Mouse (Mus musculus) liver, embryonic 15.5 days (tissue): ENCODE results near the gene Slc22a17. TPM values are rescaled to one million over a fixed set of nuclear protein-coding genes. Genes with fewer than 3 reads are reported as not detected.

Experiments
- ATAC-seq: fragments of 200-750 bp; cut with Nextera tagmentation; 2 replicates; pipeline ENCODE4 v1.8.0; 2017; ENCODE audit warnings: moderate number of reproducible peaks, mild to moderate bottlenecking, moderate library complexity; ENCODE audit not compliant: insufficient read depth
- H3K27ac ChIP-seq: fragments of 300-500 bp; sonication (generic); replicated peaks from 2 replicates; pipeline ENCODE4 v1.5.1; 2015; ENCODE audit warnings: mild to moderate bottlenecking, inconsistent platforms
- H3K27me3 ChIP-seq: fragments of 300-500 bp; sonication (generic); 2 replicates; pipeline ENCODE4 v1.6.1; 2015; ENCODE audit warnings: mild to moderate bottlenecking, inconsistent platforms
- H3K36me3 ChIP-seq: fragments of 300-500 bp; sonication (generic); replicated peaks from 2 replicates; pipeline ENCODE4 v1.6.1; 2015; ENCODE audit warnings: moderate library complexity, mild to moderate bottlenecking, inconsistent platforms
- H3K4me1 ChIP-seq: fragments of 300-500 bp; sonication (generic); replicated peaks from 2 replicates; pipeline ENCODE4 v1.6.1; 2015; ENCODE audit warnings: inconsistent platforms
- H3K4me2 ChIP-seq: fragments of 300-500 bp; sonication (generic); 2 replicates; pipeline ENCODE4 v1.6.1; 2015; ENCODE audit warnings: moderate library complexity, mild to moderate bottlenecking, inconsistent platforms
- H3K4me3 ChIP-seq: fragments of 300-500 bp; sonication (generic); replicated peaks from 2 replicates; pipeline ENCODE4 v1.5.1; 2015; ENCODE audit warnings: mild to moderate bottlenecking, inconsistent platforms
- H3K9ac ChIP-seq: fragments of 300-500 bp; sonication (generic); 2 replicates; pipeline ENCODE4 v1.6.1; 2015; ENCODE audit warnings: moderate library complexity, mild to moderate bottlenecking, inconsistent platforms
- H3K9me3 ChIP-seq: fragments of 300-500 bp; sonication (generic); replicated peaks from 2 replicates; pipeline ENCODE4 v1.6.1; 2016; ENCODE audit warnings: inconsistent platforms
- WGBS: fragments of 180-500 bp; shearing (Covaris S2); methylation state at CpG from one replicate; pipeline ENCODE4 v1.1.7; 2015; ENCODE audit warnings: mixed read lengths; ENCODE audit not compliant: insufficient replicate concordance; 5-methylcytosine and 5-hydroxymethylcytosine counted together
- polyA plus RNA-seq: library from polyadenylated mRNA; unstranded; fragments of >200 nt; fragmentation: Nextera tagmentation; extraction: Ambion mirVana; gene quantifications from 2 replicates; pipeline ENCODE4 v1.2.1, GENCODE M21; 2015

Slc22a17 gene
- polyA plus RNA-seq, 1 experiment from 2014 or later, result 2.2 TPM

- Histone ChIP-seq H3K4me3 (no peak overlapping the region), H3K36me3 (no peaks in the 10 kb centered on the region), H3K9ac (no peak overlapping the region), H3K27me3 (peaks cover 22% of the 10 kb centered on the region), H3K9me3 (no peaks in the 10 kb centered on the region), H3K27ac (no peak overlapping the region), H3K4me2 (no peak overlapping the region), H3K4me1 (peaks cover 29% of the 10 kb centered on the region)
- no peak for ATAC-seq
- WGBS, result 72% methylated on average over 3 of the region's 3 CpGs
Measured at GRCm38 (mm10) chr14:54874165-54874564, 38.8 kb downstream of the Slc22a17 start.

GRCm38 (mm10) chr14:54870861-54871260, 42.1 kb downstream of the Slc22a17 start, which contains the start of gene Homez:
TSS of gene Homez (minus strand) at chr14:54870961.
- H3K4me1 ChIP-seq, result peaks cover 8% of the 10 kb centered on the region
- peaks cover 6% of the 10 kb centered on the region for H3K27me3 ChIP-seq
- H3K9me3 ChIP-seq, result no peaks in the 10 kb centered on the region
- WGBS, result 76% methylated on average over 5 of the region's 5 CpGs
- no peak for ATAC-seq
- no peaks in the 10 kb centered on the region for H3K36me3 ChIP-seq
- no peak within 1 kb of the TSS for H3K4me2 ChIP-seq
- no peak within 1 kb of the TSS for H3K4me3 ChIP-seq
- no peak within 1 kb of the TSS for H3K27ac ChIP-seq
- no peak within 1 kb of the TSS for H3K9ac ChIP-seq

DNA sequence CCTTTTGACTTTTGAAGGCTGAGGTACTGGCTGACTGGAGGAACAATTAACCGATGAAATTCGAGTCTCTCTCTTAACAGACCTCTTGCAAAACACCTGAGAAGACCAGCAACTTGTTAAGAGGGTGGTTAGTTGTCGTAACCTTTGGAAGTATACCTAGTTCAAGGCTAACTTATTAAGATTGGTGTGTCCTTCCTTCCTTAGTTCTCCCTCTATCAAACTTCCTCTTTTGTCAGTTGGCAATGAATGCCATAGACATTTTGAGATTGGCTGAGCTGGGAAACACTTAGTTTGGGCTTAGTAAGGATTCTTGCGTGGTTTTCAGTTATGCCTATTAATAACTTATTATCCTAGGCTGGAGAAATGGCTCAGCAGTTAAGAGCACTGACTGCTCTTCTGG, 44.9 kb downstream of the Slc22a17 start:
- Histone ChIP-seq H3K27ac (no peak overlapping the region), H3K9ac (no peak overlapping the region), H3K36me3 (no peaks in the 10 kb centered on the region), H3K4me2 (no peak overlapping the region), H3K4me1 (peaks cover 15% of the 10 kb centered on the region), H3K4me3 (no peak overlapping the region), H3K9me3 (no peaks in the 10 kb centered on the region), H3K27me3 (no peaks in the 10 kb centered on the region)
- 43% methylated on average over 4 of the region's 4 CpGs for WGBS
- ATAC-seq, result no peak

DNA sequence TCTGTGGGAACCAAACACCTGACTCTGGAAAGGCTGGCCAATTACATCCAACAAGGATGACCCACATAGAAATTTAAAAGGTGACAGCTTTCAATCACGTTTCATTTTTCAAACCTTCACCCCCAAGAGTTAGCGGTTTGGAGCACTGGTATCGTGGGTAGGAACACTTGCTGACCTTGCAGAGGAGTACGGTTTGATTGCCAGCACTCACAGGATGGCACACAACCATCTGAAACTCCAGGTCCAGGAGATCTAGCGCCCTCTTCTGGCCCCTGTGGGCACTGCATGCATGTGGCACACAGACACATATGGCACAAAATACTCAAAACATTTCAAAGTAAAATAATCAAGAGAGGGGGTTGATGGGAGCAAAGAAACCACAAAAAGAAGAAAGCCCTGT, 46.0 kb downstream of the Slc22a17 start:
- no peak overlapping the region for H3K4me3 ChIP-seq

GRCm38 (mm10) chr14:54866268-54866667, 46.7 kb downstream of the Slc22a17 start:
- 29% methylated on average over 3 of the region's 3 CpGs for WGBS
- no peak overlapping the region for H3K4me3 ChIP-seq
- ATAC-seq, result no peak
- H3K27ac ChIP-seq, result no peak overlapping the region
- H3K4me1 ChIP-seq, result peaks cover 15% of the 10 kb centered on the region
- no peaks in the 10 kb centered on the region for H3K27me3 ChIP-seq
- no peaks in the 10 kb centered on the region for H3K9me3 ChIP-seq
- no peak overlapping the region for H3K4me2 ChIP-seq
- H3K36me3 ChIP-seq, result no peaks in the 10 kb centered on the region
- no peak overlapping the region for H3K9ac ChIP-seq

More for the DNA sequence above, 46.0 kb downstream of the Slc22a17 start:
- Histone ChIP-seq H3K4me1 (peaks cover 15% of the 10 kb centered on the region), H3K4me2 (no peak overlapping the region), H3K36me3 (no peaks in the 10 kb centered on the region), H3K9ac (no peak overlapping the region), H3K27me3 (no peaks in the 10 kb centered on the region), H3K27ac (no peak overlapping the region), H3K9me3 (no peaks in the 10 kb centered on the region)
- no peak for ATAC-seq
- 49% methylated on average over 5 of the region's 5 CpGs for WGBS

- H3K9ac ChIP-seq, result no peak overlapping the region
- no peak overlapping the region for H3K27ac ChIP-seq
- no peak overlapping the region for H3K4me3 ChIP-seq
- H3K4me1 ChIP-seq, result peaks cover 15% of the 10 kb centered on the region
- no peaks in the 10 kb centered on the region for H3K9me3 ChIP-seq
- no peak overlapping the region for H3K4me2 ChIP-seq
- no peaks in the 10 kb centered on the region for H3K27me3 ChIP-seq
- no peak for ATAC-seq
- H3K36me3 ChIP-seq, result no peaks in the 10 kb centered on the region
- 52% methylated on average over 5 of the region's 5 CpGs for WGBS
Measured at GRCm38 (mm10) chr14:54865626-54866025, 47.3 kb downstream of the Slc22a17 start.

DNA sequence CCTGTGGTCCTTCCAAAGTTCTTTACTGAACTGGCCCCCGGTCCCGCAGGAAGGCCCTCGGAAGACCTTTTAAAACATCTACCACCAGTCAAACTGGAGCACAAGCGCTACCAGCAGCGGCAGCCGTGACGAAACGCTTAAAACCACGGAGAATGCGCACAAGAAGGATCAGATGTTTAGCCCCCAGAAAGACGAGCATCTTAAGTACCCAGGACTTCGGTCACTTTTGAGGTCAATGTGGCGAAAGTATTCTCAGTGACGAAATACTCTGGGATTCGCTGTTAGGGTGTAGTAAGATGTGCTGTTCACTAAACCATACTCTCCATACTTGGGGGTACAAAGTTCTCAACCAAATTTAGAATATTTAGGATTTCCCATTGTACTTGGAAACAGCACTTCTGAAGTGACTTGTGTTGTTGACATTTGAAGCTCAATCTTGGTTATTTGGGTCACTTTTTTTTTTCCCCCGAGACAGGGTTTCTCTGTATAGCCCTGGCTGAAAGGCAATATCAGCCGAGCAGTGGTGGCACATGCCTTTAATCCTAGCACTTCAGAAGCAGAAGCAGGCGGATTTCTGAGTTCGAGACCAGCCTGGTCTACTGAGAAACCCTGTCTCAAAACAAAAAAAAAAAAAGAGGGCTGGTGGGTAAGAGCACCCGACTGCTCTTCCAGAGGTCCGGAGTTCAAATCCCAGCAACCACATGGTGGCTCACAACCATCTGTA, 48.5 kb downstream of the Slc22a17 start:
- Histone ChIP-seq H3K9ac (peak overlapping the region; percentile 74), H3K4me2 (peak overlapping the region; percentile 97), H3K27ac (0 out of 2 replicates have a peak overlapping the region, but pooled peaks have one; percentile 29), H3K36me3 (no peaks in the 10 kb centered on the region), H3K4me1 (peaks cover 15% of the 10 kb centered on the region), H3K4me3 (peak overlapping the region; percentile 80), H3K9me3 (no peaks in the 10 kb centered on the region), H3K27me3 (no peaks in the 10 kb centered on the region)
- no peak for ATAC-seq
- 10% methylated on average over 21 of the region's 21 CpGs for WGBS

DNA sequence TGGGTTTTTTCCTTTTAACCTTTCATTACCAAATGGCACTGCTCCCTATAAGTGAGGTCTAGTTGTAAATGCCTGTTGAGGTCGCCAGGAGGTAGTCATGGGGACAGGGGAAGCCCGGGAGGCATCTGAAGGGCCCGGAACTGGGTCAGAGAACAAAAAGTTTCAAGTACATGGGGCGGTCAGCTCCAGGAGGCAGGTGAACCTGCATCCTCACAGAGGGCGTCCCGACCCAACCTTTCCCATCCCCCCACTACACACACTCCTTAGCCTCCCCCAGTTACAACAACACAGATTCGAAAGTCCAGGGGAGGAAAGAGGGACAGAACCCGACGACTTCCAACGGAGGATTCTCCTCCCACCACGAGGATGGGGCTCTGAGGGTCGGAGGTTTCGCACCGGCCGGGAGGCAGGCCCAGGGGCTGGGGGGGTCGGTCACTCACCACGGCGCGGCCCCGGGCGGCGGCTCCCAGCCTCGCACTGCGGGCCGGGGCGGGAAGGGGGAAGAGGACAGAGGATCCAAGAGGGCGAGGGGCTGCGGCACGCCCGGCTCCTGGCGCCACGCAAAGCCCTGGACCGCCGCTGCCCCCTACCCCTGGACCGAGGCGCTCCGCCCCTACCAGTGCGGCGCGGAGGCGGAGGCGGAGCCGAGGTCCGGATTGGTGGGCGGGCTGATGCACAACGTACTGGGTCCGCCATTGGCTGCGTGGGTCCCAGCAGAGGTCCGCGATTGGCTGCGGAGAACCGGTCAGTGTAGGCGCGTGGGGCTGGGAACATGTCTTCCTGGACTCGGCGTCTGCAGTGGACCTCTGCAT, 49.2 kb downstream of the Slc22a17 start:
- no peaks in the 10 kb centered on the region for H3K9me3 ChIP-seq
- under 1% methylated on average over 56 of the region's 56 CpGs for WGBS
- H3K4me1 ChIP-seq, result peaks cover 15% of the 10 kb centered on the region
- peak; percentile 100 for ATAC-seq
- peak overlapping the region; percentile 74 for H3K9ac ChIP-seq
- H3K4me3 ChIP-seq, result peak overlapping the region; percentile 80
- H3K4me2 ChIP-seq, result peak overlapping the region; percentile 97
- peak overlapping the region; percentile 49 for H3K27ac ChIP-seq
- H3K36me3 ChIP-seq, result no peaks in the 10 kb centered on the region
- no peaks in the 10 kb centered on the region for H3K27me3 ChIP-seq

- WGBS, result 20% methylated on average over 2 of the region's 2 CpGs
- Histone ChIP-seq H3K9ac (no peak overlapping the region), H3K9me3 (no peaks in the 10 kb centered on the region), H3K4me1 (peaks cover 15% of the 10 kb centered on the region), H3K4me2 (no peak overlapping the region), H3K27ac (no peak overlapping the region), H3K4me3 (no peak overlapping the region), H3K36me3 (no peaks in the 10 kb centered on the region), H3K27me3 (no peaks in the 10 kb centered on the region)
- no peak for ATAC-seq
Measured at GRCm38 (mm10) chr14:54860511-54860910, 52.4 kb downstream of the Slc22a17 start.

- no peak overlapping the region for H3K4me2 ChIP-seq
- no peaks in the 10 kb centered on the region for H3K4me1 ChIP-seq
- no peaks in the 10 kb centered on the region for H3K9me3 ChIP-seq
- H3K9ac ChIP-seq, result no peak overlapping the region
- H3K27ac ChIP-seq, result no peak overlapping the region
- WGBS, result 70% methylated on average over 9 of the region's 9 CpGs
- no peak overlapping the region for H3K4me3 ChIP-seq
- no peak for ATAC-seq
- H3K27me3 ChIP-seq, result no peaks in the 10 kb centered on the region
- no peaks in the 10 kb centered on the region for H3K36me3 ChIP-seq
Measured at GRCm38 (mm10) chr14:54857891-54858290, 55.0 kb downstream of the Slc22a17 start.

GRCm38 (mm10) chr14:54856703-54857102, 56.2 kb downstream of the Slc22a17 start:
- ATAC-seq, result no peak
- Histone ChIP-seq H3K4me3 (no peak overlapping the region), H3K4me1 (no peaks in the 10 kb centered on the region), H3K9ac (no peak overlapping the region), H3K36me3 (no peaks in the 10 kb centered on the region), H3K27me3 (no peaks in the 10 kb centered on the region), H3K27ac (no peak overlapping the region), H3K9me3 (no peaks in the 10 kb centered on the region), H3K4me2 (no peak overlapping the region)
- 40% methylated on average over 7 of the region's 7 CpGs for WGBS
